ENCODE assay signal across 15 mouse cellular contexts in the genomic region with DNA sequence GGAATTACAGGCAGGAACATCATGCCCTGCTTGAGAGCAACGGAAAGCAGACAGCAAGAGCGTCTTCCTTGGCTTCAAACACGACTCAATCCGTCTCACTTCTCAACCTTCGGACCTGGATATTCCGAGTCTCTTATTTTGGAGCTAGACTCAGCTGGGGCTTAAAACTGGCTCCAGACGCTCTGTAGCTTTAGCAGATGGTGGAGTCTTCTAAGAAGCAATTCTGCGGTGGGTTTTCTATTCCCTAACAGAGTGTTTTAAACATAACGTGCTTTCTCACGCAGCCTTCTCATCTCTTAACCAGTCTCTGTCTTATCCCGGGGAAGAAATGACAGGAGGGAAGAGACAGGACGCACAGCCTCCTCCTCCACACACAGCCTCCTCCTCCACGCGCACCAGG.
"Had no signal": no experiment of that assay in that cellular context is flagged by ENCODE, and none has a peak within 500 bp of the region (broad histone marks: within the 10 kb centered on the region; RNA-seq: fewer than 3 reads in every experiment).

No protein-coding gene starts in this region.

- H3K4me3 ChIP-seq: liver, embryonic 15.5 days; megakaryocyte, embryonic 14.5 days; midbrain, embryonic 12.5 days; stomach, embryonic 15.5 days had no signal

- DNase-seq: kidney, adult 11 months; kidney, adult 9 months; kidney, postnatal 36 days; layer of hippocampus, postnatal 36 days; left cerebral cortex, postnatal 4 days; lung, adult 2 months; lung, postnatal 36 days; spleen, adult 18-20 months; thymus, adult 2 months; thymus, postnatal 25 days had no signal

- H3K27ac ChIP-seq: kidney, postnatal 0 days; liver, embryonic 15.5 days; midbrain, embryonic 12.5 days; stomach, embryonic 15.5 days had no signal
